Comparison of ENCODE assay signal across 27 mouse cellular contexts in the genomic region with DNA sequence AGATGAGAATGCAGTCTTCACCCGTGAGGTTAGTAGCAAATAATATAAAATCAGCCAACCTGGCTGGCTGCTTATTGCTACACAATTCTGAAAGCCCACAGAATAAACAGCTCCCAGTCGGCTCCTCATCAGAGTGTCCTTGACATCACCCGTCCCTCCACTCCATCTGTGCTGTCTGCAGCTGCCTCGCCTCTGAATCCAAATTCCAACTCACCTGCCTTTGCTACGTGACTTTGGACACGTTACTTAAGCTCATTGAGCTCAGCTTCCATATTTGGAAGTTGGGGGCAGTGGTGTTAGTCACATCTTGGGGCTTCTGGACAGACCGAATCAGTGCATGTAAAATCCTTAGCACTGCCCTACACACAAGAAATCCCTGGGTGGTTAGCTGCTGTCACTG.
DNase-seq lines count a peak whose midpoint lies in the region; ATAC-seq and TF ChIP-seq lines count a peak whose summit lies in the region.
"Had no signal": no experiment of that assay in that cellular context is flagged by ENCODE, and none has a peak within 500 bp of the region (broad histone marks: within the 10 kb centered on the region; RNA-seq: fewer than 3 reads in every experiment).

No protein-coding gene starts in this region.

- H3K4me1 ChIP-seq in liver, adult 2 months (ENCODE audit: control insufficient read depth, insufficient read depth, low read length): 0 out of 2 replicates have a peak, but pooled peaks cover 3% of the 10 kb centered on the region
- H3K4me1 ChIP-seq in liver, embryonic 12.5 days: no peaks in the 10 kb centered on the region
- H3K4me1 ChIP-seq: embryonic facial prominence, embryonic 12.5 days; limb, embryonic 12.5 days; lung, embryonic 15.5 days had no signal

- no peak for TF ChIP-seq CTCF in gastrocnemius, adult 2 months (IDR thresholded peaks at IDR 0.05)
- TF ChIP-seq CTCF in liver, adult 2 months (IDR thresholded peaks at IDR 0.05; ENCODE audit: low read depth, low read length): no peak

- no peaks in the 10 kb centered on the region for H3K79me2 ChIP-seq in liver, adult 2 months (ENCODE audit: control insufficient read depth, insufficient read depth, low read length)

- peak overlapping the region; percentile 64 for H3K27ac ChIP-seq in gastrocnemius, adult 2 months
- peak overlapping the region; percentile 14; the same call in 1 of the 2 replicates for H3K27ac ChIP-seq in liver, adult 2 months (replicated peaks; ENCODE audit: insufficient read depth, low read depth, low read length)
- no peak overlapping the region for H3K27ac ChIP-seq in liver, embryonic 12.5 days
- H3K27ac ChIP-seq: embryonic facial prominence, embryonic 12.5 days; heart, adult 2 months; heart, embryonic 13.5 days; hindbrain, embryonic 14.5 days; layer of hippocampus, adult 2 months; left cerebral cortex, adult 2 months; limb, embryonic 12.5 days; liver, embryonic 14.5 days; lung, embryonic 15.5 days had no signal

- no peak for TF ChIP-seq POLR2A in liver, adult 2 months (IDR thresholded peaks at IDR 0.05; ENCODE audit: extremely low read depth, insufficient read depth, low read length)

- 38% methylated on average over 7 of the region's 7 CpGs for WGBS in liver, adult 2 months
- WGBS in liver, embryonic 12.5 days (ENCODE audit: insufficient replicate concordance): 64% methylated on average over 7 of the region's 7 CpGs

- ATAC-seq in liver, embryonic 12.5 days: no peak
- ATAC-seq: forebrain, embryonic 14.5 days; Patski had no signal

- H3K27me3 ChIP-seq in liver, adult 2 months (ENCODE audit: control insufficient read depth, insufficient read depth, low read length): no peaks in the 10 kb centered on the region
- no peaks in the 10 kb centered on the region for H3K27me3 ChIP-seq in liver, embryonic 12.5 days (replicated peaks)
- H3K27me3 ChIP-seq: embryonic facial prominence, embryonic 12.5 days; heart, embryonic 13.5 days; lung, embryonic 15.5 days; Patski had no signal

- DNase-seq in gastrocnemius, adult 2 months: no peak
- DNase-seq in gastrocnemius, postnatal 36 days: no peak
- peak; percentile 30 for DNase-seq in liver, adult 2 months (ENCODE audit: extremely low read depth, low read depth, low spot score)
- peak; percentile 20 for DNase-seq in retina, adult 2 months (ENCODE audit: low read depth, low spot score)
- no peak for DNase-seq in retina, postnatal 1 day
- no peak for DNase-seq in neural tube, embryonic 10.5 days (ENCODE audit: extremely low spot score, low spot score)
- DNase-seq: adrenal gland, postnatal 14 days; cerebellum, adult 11-12 months; embryo, embryonic 11 days; heart, adult 2 months; kidney, adult 2 months; kidney, postnatal 36 days; midbrain, embryonic 14.5 days; right cerebral cortex, postnatal 4 days; thymus, adult 2 months; thymus, postnatal 36 days had no signal

- intact Hi-C loops in gastrocnemius, adult 2 months (cut with DNase I): no loop called here
- intact Hi-C loops in gastrocnemius, postnatal 36 days (cut with DNase I): no loop called here

- no peak overlapping the region for H3K4me3 ChIP-seq in gastrocnemius, adult 2 months
- H3K4me3 ChIP-seq in liver, adult 2 months (ENCODE audit: insufficient read depth, low read depth, low read length): no peak overlapping the region
- no peak overlapping the region for H3K4me3 ChIP-seq in liver, embryonic 12.5 days
- H3K4me3 ChIP-seq: embryonic facial prominence, embryonic 12.5 days; heart, adult 2 months; heart, embryonic 13.5 days; layer of hippocampus, adult 2 months; left cerebral cortex, adult 2 months; limb, embryonic 12.5 days; lung, embryonic 15.5 days had no signal

- H3K9me3 ChIP-seq in liver, embryonic 12.5 days (replicated peaks): no peaks in the 10 kb centered on the region
- H3K9me3 ChIP-seq: embryonic facial prominence, embryonic 12.5 days; heart, embryonic 13.5 days; limb, embryonic 12.5 days; lung, embryonic 15.5 days had no signal

- H3K4me2 ChIP-seq in liver, embryonic 12.5 days: no peak overlapping the region
- H3K4me2 ChIP-seq: embryonic facial prominence, embryonic 12.5 days; heart, embryonic 13.5 days; hindbrain, embryonic 14.5 days; limb, embryonic 12.5 days; lung, embryonic 15.5 days had no signal

- no peak overlapping the region for H3K9ac ChIP-seq in liver, adult 2 months (ENCODE audit: low read depth, low read length)
- no peak overlapping the region for H3K9ac ChIP-seq in liver, embryonic 12.5 days
- H3K9ac ChIP-seq: embryonic facial prominence, embryonic 12.5 days; heart, embryonic 13.5 days; hindbrain, embryonic 14.5 days; limb, embryonic 12.5 days; liver, embryonic 14.5 days; lung, embryonic 15.5 days had no signal

- H3K36me3 ChIP-seq in liver, adult 2 months (ENCODE audit: control insufficient read depth, insufficient read depth, low read length): no peaks in the 10 kb centered on the region
- no peaks in the 10 kb centered on the region for H3K36me3 ChIP-seq in liver, embryonic 12.5 days
- H3K36me3 ChIP-seq: embryonic facial prominence, embryonic 12.5 days; heart, embryonic 13.5 days; limb, embryonic 12.5 days; lung, embryonic 15.5 days had no signal

Comparison
In these comparisons a context has a peak if more than half of its experiments do, and no peak if none do; other contexts are left out.
1. DNase-seq: peak in liver, adult 2 months (single experiment) and retina, adult 2 months (single experiment); none in gastrocnemius, adult 2 months (single experiment), gastrocnemius, postnatal 36 days (0 of 2), retina, postnatal 1 day (single experiment) and neural tube, embryonic 10.5 days (single experiment).